Mouse (Mus musculus) midbrain, embryonic 14.5 days (tissue): Measurements from ENCODE around the gene Cox8b. TPM values are rescaled to one million over a fixed set of nuclear protein-coding genes. Genes with fewer than 3 reads are reported as not detected.

Experiments used
- ATAC-seq: fragments of 200-750 bp; cut with Nextera tagmentation; 2 replicates; pipeline ENCODE4 v1.8.0; 2017; ENCODE audit warnings: moderate number of reproducible peaks, moderate library complexity; ENCODE audit not compliant: low FRiP score, low TSS enrichment
- DNase-seq: peaks from one replicate; pipeline ENCODE4 v3.0.0-alpha.2; 2015
- H3K27ac ChIP-seq: fragments of 300-500 bp; sonication (generic); replicated peaks from 2 replicates; pipeline ENCODE4 v1.5.1; 2014; ENCODE audit warnings: mild to moderate bottlenecking, low read depth, low read length, moderate library complexity
- H3K27me3 ChIP-seq: fragments of 300-500 bp; sonication (generic); 2 replicates; pipeline ENCODE4 v1.6.1; 2014; ENCODE audit warnings: low read length, control low read depth, mixed read lengths; ENCODE audit not compliant: control insufficient read depth, insufficient read depth
- H3K36me3 ChIP-seq: fragments of 300-500 bp; sonication (generic); 2 replicates; pipeline ENCODE4 v1.6.1; 2014; ENCODE audit warnings: low read length, control low read depth; ENCODE audit not compliant: control insufficient read depth, insufficient read depth
- H3K4me1 ChIP-seq: fragments of 300-500 bp; sonication (generic); 2 replicates; pipeline ENCODE4 v1.6.1; 2014; ENCODE audit warnings: mild to moderate bottlenecking, antibody characterized with exemption, low read length, control low read depth; ENCODE audit not compliant: control insufficient read depth, insufficient read depth
- H3K4me2 ChIP-seq: fragments of 300-500 bp; sonication (generic); 2 replicates; pipeline ENCODE4 v1.6.1; 2014; ENCODE audit warnings: mild to moderate bottlenecking, low read length, moderate library complexity
- H3K4me3 ChIP-seq: fragments of 300-500 bp; sonication (generic); replicated peaks from 2 replicates; pipeline ENCODE4 v1.5.1; 2014; ENCODE audit warnings: low read depth, low read length
- H3K9ac ChIP-seq: fragments of 300-500 bp; sonication (generic); replicated peaks from 2 replicates; pipeline ENCODE4 v1.6.1; 2014; ENCODE audit warnings: mild to moderate bottlenecking, low read length, moderate library complexity
- H3K9me3 ChIP-seq: fragments of 300-500 bp; sonication (generic); 2 replicates; pipeline ENCODE4 v1.6.1; 2016; ENCODE audit warnings: low read length, control low read depth, mixed read lengths; ENCODE audit not compliant: control insufficient read depth
- WGBS: fragments of 180-500 bp; shearing (Covaris S2); extraction: QIAGEN DNeasy Blood & Tissue Kit; methylation state at CpG from one replicate; pipeline ENCODE4 v1.1.7; 2014; 5-methylcytosine and 5-hydroxymethylcytosine counted together
- polyA plus RNA-seq: library from polyadenylated mRNA; unstranded; fragments of >200 nt; fragmentation: Nextera tagmentation; extraction: Ambion mirVana; gene quantifications from 2 replicates; pipeline ENCODE4 v1.2.1, GENCODE M21; 2014

The Cox8b gene
- not detected in 2 replicates for polyA plus RNA-seq

DNA sequence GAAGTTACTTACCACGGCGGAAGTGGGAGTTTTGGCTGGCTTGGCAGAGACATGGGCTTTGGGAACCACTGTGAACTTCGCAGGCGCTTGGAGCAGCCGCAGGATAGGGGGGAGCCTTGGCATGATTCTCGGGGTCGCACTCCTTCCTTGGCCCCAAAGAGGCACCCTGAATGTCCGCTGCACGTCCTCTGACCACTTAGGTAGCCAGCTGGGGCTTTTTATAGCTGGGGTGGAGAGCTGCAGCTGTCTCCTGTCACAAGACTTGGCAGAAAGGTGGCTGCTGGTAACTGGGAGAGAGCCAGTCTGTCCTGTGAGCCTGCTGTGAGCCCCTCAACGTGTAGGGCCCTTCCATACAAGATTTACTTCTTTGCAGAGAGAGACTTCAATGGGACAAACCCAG is at the start of gene Cox8b:
Gene Cox8b (minus strand): TSS at position 227 of the 400 bp plus-strand sequence.
- ATAC-seq = no peak
- DNase-seq = no peak
- Histone ChIP-seq H3K9ac (no peak within 1 kb of the TSS), H3K27ac (no peak within 1 kb of the TSS), H3K4me2 (no peak within 1 kb of the TSS), H3K36me3 (peaks cover 40% of the 10 kb centered on the region), H3K9me3 (no peaks in the 10 kb centered on the region), H3K4me1 (no peaks in the 10 kb centered on the region), H3K4me3 (no peak within 1 kb of the TSS), H3K27me3 (no peaks in the 10 kb centered on the region)
- 84% methylated on average over 10 of the region's 10 CpGs for WGBS

DNA sequence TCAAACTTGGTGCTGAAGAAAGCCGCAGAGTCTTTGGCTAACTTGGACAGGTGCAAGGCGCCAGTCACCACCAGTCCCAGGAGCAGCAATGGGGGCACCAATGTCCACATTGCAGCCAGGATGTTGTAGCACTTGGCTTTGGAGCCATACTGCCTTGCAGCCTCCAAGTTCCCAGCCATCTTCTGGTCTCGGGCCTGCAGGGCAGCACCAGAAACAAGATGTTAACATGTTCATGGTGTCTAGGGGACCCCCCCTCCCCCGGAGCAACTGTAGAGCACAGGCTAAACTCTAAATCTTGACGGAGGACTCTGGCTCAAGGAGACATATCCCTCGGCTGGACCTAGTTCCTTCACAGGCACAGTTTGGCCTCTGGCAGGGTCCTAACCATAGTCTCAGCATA is 49.0 kb upstream of the Cox8b start:
- H3K4me3 ChIP-seq = no peak overlapping the region
- 88% methylated on average over 6 of the region's 6 CpGs for WGBS
- no peak overlapping the region for H3K4me2 ChIP-seq
- no peaks in the 10 kb centered on the region for H3K27me3 ChIP-seq
- H3K9ac ChIP-seq = no peak overlapping the region
- H3K9me3 ChIP-seq = no peaks in the 10 kb centered on the region
- ATAC-seq (no peak), DNase-seq (no peak)
- no peaks in the 10 kb centered on the region; the same call in 1 of the 2 replicates for H3K4me1 ChIP-seq
- H3K27ac ChIP-seq = no peak overlapping the region
- no peaks in the 10 kb centered on the region; the same call in 1 of the 2 replicates for H3K36me3 ChIP-seq

DNA sequence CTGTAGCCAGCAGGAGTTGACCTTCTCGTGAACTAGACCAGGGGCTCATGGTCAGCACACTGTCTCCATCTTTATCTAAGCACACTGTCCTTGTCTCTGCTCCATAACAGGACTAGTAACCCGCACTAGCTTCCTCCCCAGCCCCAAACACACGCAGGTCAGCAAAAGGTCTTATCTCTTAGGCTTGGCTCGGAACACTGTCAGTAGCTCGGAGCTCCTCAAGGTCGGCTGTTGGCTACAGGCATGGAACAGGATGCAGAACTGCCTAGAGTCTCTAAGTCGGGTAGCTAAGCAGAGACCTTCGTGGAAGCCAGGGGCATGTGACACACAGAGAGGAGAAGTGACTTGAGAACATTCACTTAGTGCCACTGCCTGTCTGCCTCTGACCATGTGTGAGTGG is 47.9 kb upstream of the Cox8b start:
- Histone ChIP-seq H3K4me2 (no peak overlapping the region), H3K27ac (no peak overlapping the region), H3K27me3 (no peaks in the 10 kb centered on the region), H3K4me3 (no peak overlapping the region), H3K36me3 (no peaks in the 10 kb centered on the region; the same call in 1 of the 2 replicates), H3K9ac (no peak overlapping the region), H3K9me3 (no peaks in the 10 kb centered on the region), H3K4me1 (no peaks in the 10 kb centered on the region; the same call in 1 of the 2 replicates)
- 91% methylated on average over 8 of the region's 8 CpGs for WGBS
- DNase-seq = no peak
- ATAC-seq = no peak

DNA sequence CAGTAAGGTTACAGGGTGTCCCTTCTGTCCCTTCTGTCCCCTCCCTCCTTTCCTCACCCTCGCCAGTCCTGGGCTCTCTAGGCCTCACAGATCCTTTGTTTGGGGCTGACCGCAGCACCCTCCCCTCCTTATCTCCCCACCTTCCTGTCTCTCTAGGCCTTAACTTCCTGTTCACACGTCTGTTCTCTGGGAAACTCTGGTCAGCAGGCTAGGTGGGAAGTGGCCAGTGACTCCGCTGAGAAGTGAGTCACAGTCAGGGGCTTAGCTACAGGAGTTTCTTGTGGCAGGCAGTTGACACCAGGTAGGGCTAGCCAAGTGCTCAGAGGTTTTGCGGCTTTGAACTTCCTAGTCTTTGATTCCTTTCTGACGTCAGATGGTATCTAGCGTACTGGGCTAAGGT is 46.7 kb upstream of the Cox8b start:
- Histone ChIP-seq H3K4me3 (no peak overlapping the region), H3K27ac (no peak overlapping the region), H3K9me3 (no peaks in the 10 kb centered on the region), H3K4me1 (no peaks in the 10 kb centered on the region; the same call in 1 of the 2 replicates), H3K4me2 (no peak overlapping the region), H3K27me3 (no peaks in the 10 kb centered on the region), H3K36me3 (no peaks in the 10 kb centered on the region; the same call in 1 of the 2 replicates), H3K9ac (no peak overlapping the region)
- 76% methylated on average over 7 of the region's 7 CpGs for WGBS
- no peak for DNase-seq
- ATAC-seq = no peak

DNA sequence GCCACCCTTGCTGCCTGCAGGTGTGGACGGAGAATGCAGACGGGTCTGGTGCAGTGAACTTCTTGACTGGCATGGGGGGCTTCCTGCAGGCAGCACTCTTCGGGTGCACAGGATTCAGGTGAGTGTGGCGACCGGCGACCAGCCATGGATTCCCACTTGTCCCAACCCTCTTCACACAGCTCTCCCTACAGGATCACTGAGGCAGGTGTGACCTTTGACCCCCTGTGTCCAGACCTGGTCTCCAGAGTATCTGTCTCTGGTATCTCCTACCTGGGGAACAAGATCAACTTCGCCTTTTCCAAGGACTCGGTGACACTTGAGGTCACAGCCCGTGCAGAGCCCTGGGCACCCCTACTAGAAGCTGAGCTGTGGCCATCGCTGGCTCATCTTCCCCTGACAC is 46.1 kb upstream of the Cox8b start:
- Histone ChIP-seq H3K36me3 (no peaks in the 10 kb centered on the region; the same call in 1 of the 2 replicates), H3K4me3 (no peak overlapping the region), H3K9ac (no peak overlapping the region), H3K27ac (no peak overlapping the region), H3K4me2 (no peak overlapping the region), H3K9me3 (no peaks in the 10 kb centered on the region), H3K4me1 (no peaks in the 10 kb centered on the region; the same call in 1 of the 2 replicates), H3K27me3 (no peaks in the 10 kb centered on the region)
- 90% methylated on average over 10 of the region's 10 CpGs for WGBS
- DNase-seq (no peak), ATAC-seq (no peak)

DNA sequence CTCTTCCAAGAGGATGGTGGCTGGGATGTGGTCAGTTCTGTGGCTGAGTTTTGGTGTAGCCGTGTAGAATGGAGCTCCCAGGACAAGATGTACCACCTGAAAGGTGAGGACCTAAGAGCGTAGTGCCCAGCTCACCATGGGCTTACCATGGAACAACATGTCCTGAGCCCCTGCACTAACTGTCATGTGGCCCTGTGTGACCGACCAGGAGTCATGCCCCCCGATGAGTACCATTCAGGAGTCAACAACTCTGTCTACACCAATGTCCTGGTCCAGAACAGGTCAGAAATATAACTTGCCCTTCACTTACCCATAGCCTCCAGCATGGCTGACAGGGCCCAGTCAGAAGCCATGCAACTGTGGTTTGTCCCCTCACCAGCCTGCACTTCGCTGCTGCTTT is 45.0 kb upstream of the Cox8b start:
- Histone ChIP-seq H3K4me1 (no peaks in the 10 kb centered on the region; the same call in 1 of the 2 replicates), H3K36me3 (no peaks in the 10 kb centered on the region; the same call in 1 of the 2 replicates), H3K4me2 (no peak overlapping the region), H3K4me3 (no peak overlapping the region), H3K9ac (no peak overlapping the region), H3K9me3 (no peaks in the 10 kb centered on the region), H3K27ac (no peak overlapping the region), H3K27me3 (no peaks in the 10 kb centered on the region)
- no peak for DNase-seq
- no peak for ATAC-seq
- WGBS = 96% methylated on average over 5 of the region's 5 CpGs

DNA sequence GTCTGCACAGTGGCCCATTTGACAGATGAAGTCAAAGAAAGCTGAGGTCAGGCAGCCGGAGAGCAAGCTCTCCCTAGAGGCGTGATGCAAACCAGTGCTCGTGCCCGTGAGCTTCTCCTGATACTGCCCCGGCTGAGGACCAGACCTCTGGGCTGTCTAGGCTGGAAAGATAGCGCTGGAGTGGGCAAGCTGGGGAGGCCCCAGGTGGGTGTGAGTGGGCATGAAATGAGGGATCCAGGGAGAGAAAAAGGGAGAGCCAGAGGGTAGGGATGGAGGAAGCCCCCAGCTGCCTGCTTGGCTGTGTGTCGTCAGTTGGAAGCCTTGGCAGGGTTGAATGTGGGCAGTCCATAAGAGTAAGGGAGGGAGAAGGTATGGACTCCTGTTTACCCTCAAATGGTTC is 44.0 kb upstream of the Cox8b start:
- H3K27me3 ChIP-seq = no peaks in the 10 kb centered on the region
- H3K27ac ChIP-seq = no peak overlapping the region
- H3K4me3 ChIP-seq = no peak overlapping the region
- H3K36me3 ChIP-seq = no peaks in the 10 kb centered on the region; the same call in 1 of the 2 replicates
- DNase-seq = no peak
- no peak overlapping the region for H3K9ac ChIP-seq
- WGBS = 93% methylated on average over 7 of the region's 7 CpGs
- no peak overlapping the region for H3K4me2 ChIP-seq
- H3K4me1 ChIP-seq = no peaks in the 10 kb centered on the region; the same call in 1 of the 2 replicates
- ATAC-seq = no peak
- no peaks in the 10 kb centered on the region for H3K9me3 ChIP-seq

DNA sequence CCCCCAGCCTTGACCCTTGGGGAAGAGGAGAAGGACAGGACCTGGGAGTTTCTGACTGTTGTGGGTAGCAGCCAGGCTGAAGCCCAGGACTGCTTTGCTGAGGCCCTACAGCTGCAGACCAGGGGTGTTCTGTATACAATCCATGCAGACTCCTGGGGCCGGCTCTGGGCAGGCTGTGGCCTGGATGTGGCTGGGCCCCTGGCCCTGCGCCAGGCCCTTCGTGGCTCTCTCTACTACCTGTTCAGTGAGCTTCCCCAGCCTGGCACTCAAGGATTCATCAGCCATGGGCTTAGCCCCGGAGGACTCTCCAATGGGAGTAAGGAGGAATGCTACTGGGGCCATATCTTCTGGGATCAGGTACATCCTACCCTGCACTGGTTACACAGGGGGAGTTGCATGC is 43.1 kb upstream of the Cox8b start:
- H3K9me3 ChIP-seq = no peaks in the 10 kb centered on the region
- H3K36me3 ChIP-seq = no peaks in the 10 kb centered on the region; the same call in 1 of the 2 replicates
- no peak overlapping the region for H3K4me2 ChIP-seq
- ATAC-seq = no peak
- DNase-seq = no peak
- H3K27me3 ChIP-seq = no peaks in the 10 kb centered on the region
- H3K4me3 ChIP-seq = no peak overlapping the region
- WGBS = 95% methylated on average over 4 of the region's 4 CpGs
- no peaks in the 10 kb centered on the region; the same call in 1 of the 2 replicates for H3K4me1 ChIP-seq
- no peak overlapping the region for H3K9ac ChIP-seq
- H3K27ac ChIP-seq = no peak overlapping the region

DNA sequence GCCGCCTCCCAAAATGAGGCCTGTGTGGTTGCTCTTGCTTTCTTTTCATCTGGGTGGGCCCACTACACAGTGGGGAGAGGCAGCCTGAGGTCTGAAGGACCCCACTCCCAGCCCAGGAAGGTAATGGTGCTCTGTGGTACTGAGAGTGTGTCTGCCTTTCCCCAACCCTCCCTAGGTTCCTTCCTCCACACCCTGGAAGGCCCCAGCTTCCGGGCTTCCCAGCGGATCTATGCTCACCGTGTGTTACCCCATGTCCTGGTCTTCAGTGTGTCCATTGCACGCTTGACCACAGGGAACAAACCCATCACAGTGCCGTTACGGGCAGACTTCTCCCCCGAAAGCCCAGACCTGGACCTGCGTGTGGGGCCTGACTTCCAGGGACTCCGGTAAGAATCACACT is 42.6 kb upstream of the Cox8b start:
- H3K4me3 ChIP-seq = no peak overlapping the region
- WGBS = 94% methylated on average over 10 of the region's 10 CpGs
- H3K27ac ChIP-seq = no peak overlapping the region
- H3K36me3 ChIP-seq = no peaks in the 10 kb centered on the region; the same call in 1 of the 2 replicates
- no peak overlapping the region for H3K9ac ChIP-seq
- H3K9me3 ChIP-seq = no peaks in the 10 kb centered on the region
- no peak overlapping the region for H3K4me2 ChIP-seq
- H3K4me1 ChIP-seq = no peaks in the 10 kb centered on the region; the same call in 1 of the 2 replicates
- no peaks in the 10 kb centered on the region for H3K27me3 ChIP-seq
- ATAC-seq = no peak
- no peak for DNase-seq
